Mouse (Mus musculus) ES-Bruce4 (cell line): ENCODE data around the gene Nop10.

Experiments
- CTCF ChIP-seq: IDR thresholded peaks from one replicate; pipeline ENCODE4 v1.8.1; 2011; ENCODE audit warnings: low read depth, low read length
- EP300 ChIP-seq: IDR thresholded peaks from 2 replicates; pipeline ENCODE4 v1.6.1; 2011; ENCODE audit warnings: low read depth, low read length; ENCODE audit not compliant: insufficient read depth
- POLR2A ChIP-seq: IDR thresholded peaks from one replicate; pipeline ENCODE4 v1.8.1; 2011; ENCODE audit warnings: low read length; ENCODE audit not compliant: insufficient read depth

- no peak for TF ChIP-seq CTCF
- no peak for TF ChIP-seq POLR2A
- TF ChIP-seq EP300: no peak
Observed at GRCm38 (mm10) chr2:112266780-112267179, 5.1 kb downstream of the Nop10 start.
